Mouse (Mus musculus): ENCODE measurements around the gene Ttc28.

Ttc28 gene

GRCm38 (mm10) chr5:111269613-111270205 is 390.1 kb downstream of the Ttc28 start:
- no peak for DNase-seq (ENCODE audit: extremely low read depth, low read depth)

- no peak for DNase-seq (ENCODE audit: extremely low read depth, low read depth)
These were observed 390.8 kb downstream of the Ttc28 start for GRCm38 (mm10) chr5:111270246-111271002.

- no peak for DNase-seq (ENCODE audit: extremely low read depth, low read depth)
These were observed 394.0 kb downstream of the Ttc28 start for GRCm38 (mm10) chr5:111273589-111273988.

DNA sequence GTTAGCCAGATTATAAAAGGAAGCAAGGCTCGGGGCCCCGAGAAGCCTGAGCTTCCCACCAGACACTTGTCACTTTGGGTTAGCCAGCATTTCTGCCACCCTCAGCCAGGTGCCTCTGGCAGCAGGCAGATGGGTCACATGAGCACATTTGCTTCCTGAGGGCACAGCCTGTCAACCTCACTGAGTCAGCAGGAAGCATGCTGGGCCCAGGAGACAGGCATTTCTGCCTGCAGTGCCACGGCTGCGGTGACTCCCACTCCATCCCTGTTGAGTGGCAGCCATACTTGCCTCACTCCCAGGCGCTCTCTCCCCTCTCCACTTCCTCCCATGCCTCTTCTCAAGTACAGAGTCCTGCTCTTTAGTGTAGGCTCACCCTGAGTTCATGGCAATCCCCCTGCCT is 395.3 kb downstream of the Ttc28 start:
- DNase-seq (ENCODE audit: extremely low read depth, low read depth): no peak

DNA sequence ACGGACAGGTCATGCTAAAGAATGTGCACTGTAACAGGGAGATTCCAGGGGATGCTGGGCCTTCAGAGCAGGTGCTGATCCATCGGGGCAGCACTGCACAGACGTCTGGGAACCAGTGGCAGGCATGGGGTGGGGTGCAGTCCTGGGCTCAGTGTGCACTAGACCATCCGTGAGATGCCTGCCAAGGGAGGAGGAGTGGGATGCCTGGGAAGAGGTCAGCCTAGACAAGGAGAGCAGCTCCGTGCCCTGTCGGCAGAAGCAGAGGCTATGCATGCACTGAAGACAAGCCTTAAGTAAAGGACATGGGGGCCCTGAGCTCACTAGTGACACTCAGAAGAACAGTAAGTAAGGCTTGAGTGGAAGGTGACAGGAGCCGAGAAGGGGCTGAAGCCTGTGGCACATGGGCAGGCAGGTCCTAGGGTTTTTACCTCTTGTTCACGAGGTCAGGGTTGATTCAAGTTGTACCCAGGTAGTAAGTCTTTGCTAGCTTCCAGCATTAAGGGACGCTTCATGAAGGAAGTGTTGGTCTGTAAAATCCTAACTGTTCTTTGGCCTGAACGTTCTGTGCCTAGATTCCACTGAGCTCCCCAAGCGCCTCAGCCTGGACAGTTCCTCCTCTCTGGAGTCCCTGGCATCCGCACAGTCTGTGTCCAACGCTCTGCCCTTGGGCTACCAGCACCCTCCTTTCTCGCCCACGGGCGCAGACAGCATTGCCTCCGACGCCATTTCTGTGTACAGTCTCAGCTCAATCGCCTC is 405.0 kb downstream of the Ttc28 start:
- no peak for DNase-seq (ENCODE audit: extremely low read depth, low read depth)

DNA sequence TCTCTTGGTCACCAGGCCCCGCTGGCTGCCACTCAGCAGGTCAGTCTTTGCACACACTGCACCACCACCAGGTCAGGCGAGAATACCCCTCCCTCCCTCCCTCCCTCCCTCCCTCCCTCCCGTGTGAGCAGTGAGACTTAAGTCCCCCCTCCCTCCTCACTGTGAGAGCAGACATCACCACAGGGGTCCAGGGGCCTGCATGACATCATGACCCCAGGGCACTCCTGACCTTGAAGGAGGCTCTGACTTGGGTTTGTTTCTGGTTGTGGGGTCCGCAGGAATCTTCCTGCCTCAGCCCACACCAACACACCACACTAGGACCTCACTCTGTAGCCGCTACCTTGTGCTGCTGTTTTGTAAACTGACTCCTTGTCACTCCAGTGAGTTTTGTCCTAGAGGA is 408.0 kb downstream of the Ttc28 start:
- DNase-seq (ENCODE audit: extremely low read depth, low read depth): no peak

DNA sequence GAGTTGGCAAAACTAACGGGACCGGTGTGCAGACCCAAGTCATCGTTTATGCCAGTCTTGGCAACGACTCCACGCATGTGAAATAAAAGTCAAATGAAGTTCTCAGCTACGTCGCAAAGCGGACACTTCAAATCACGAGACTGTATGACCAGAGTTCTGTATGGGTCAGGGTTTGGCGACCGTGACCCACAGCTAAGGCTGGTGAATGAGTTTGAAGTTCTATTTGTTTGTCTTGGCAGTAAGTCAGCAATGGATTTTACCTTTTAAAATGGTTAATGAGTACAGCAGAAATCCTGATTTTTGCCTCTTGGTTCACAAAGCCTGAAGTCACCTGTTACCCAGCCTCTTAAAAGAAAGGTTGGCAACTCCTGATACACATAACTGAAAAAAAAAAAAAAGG is 408.9 kb downstream of the Ttc28 start:
- DNase-seq (ENCODE audit: extremely low read depth, low read depth): no peak

- no peak for DNase-seq (ENCODE audit: extremely low read depth, low read depth)
These were observed 410.5 kb downstream of the Ttc28 start for GRCm38 (mm10) chr5:111290071-111290470.

DNA sequence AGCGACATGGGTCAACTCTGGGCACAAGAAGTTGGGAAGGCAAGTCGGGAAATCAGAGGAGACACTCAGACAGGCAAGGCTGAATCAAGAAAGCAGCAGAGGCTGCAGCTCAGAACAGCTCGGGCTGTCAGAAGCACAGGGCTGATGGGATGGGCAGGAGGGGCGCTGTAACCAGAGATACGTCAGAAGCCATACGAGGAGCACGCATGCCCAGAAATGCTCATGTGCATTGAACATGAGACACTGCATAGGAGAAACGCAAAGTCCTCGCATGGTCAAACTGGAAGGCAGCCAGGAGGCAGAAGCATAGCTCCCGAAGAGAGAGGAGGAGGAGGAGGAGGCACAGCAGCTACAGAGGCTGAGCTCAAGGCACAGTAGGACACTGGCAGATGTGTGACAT is 412.0 kb downstream of the Ttc28 start:
- no peak for DNase-seq (ENCODE audit: extremely low read depth, low read depth)

DNA sequence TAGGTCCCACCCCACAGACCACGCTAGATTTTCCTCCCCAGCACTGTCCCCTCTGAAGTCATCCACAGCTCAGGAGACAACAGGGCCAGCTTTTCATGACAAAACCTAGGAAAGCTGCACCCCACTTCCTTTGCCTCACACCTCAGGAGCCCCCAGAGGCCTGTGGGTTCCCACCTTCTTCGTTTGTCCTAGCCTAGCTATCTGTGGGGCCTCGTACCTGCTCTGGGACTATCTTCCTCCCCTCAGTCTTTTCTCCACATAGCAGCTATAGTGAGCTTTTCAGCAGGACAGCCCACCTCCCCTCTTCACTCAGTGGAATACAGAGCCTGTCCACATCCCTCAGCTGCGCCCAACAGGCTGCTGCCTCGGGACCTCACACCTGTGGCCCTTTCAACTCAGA is 418.2 kb downstream of the Ttc28 start:
- no peak for DNase-seq (ENCODE audit: extremely low read depth, low read depth)

GRCm38 (mm10) chr5:111298706-111299105 is 419.1 kb downstream of the Ttc28 start:
- DNase-seq (ENCODE audit: extremely low read depth, low read depth): no peak

GRCm38 (mm10) chr5:111300776-111301175 is 421.2 kb downstream of the Ttc28 start:
- no peak for DNase-seq (ENCODE audit: extremely low read depth, low read depth)

GRCm38 (mm10) chr5:111301736-111302135 is 422.1 kb downstream of the Ttc28 start:
- DNase-seq (ENCODE audit: extremely low read depth, low read depth): peak; percentile 2

DNA sequence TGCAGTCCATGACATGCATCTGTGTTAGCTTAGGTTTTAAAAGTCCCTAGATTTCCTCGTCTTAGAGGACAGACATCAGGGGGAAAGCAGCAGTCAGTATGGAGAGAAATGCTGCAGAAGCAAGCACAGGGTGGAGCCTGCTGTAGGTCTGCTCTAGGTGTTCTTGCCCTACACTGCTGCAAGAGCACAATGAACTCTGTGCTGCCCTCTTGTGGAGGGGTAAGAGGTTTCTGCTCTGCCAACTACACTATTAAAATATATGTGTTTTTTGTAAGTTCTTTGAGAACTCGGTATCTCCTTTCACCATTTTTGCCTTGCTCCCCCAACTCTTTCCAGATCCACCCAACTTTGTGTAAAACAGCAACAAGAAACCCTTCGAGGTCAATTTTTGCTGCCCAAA is 425.1 kb downstream of the Ttc28 start:
- DNase-seq (ENCODE audit: extremely low read depth, low read depth): no peak

DNA sequence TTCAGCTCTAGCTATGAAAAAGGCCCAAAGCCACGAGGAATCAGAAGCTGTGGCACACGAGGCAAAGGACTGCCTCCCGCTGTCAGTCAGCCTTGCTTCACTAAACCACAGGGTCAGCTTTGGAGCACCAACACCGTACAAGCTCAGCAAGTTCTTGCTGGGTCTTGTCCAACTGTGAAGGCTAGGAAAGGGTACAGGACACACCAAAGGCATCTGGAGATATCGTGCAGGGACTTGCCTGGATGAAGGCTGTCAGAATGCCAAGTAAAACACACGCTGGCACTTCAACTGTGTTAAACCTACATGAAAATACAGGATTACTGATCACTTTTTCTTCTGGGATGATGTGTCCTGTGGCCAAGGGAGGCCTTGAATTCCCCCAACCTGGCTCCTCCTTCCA is 430.6 kb downstream of the Ttc28 start:
- no peak for DNase-seq (ENCODE audit: extremely low read depth, low read depth)

- no peak for DNase-seq (ENCODE audit: extremely low read depth, low read depth)
These were observed 434.2 kb downstream of the Ttc28 start for GRCm38 (mm10) chr5:111313833-111314232.

DNA sequence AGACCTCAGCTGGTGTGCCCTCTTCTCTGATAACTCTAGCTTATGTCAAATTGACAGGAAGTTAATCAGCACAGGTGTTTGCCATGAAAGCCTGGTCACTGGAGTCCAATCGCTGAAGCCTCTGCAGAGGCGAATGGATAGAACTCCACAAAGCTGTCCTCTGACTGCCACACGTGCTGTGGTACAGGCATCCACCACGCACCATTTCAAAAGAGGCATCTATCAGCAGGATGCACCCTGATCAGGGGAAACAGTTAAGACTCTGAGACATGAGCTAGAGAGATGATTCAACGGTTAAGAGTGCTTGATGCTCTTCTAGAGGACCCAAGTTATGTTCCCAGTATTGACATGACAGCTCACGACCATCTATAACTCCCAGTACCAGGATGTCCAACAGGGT is 435.5 kb downstream of the Ttc28 start:
- DNase-seq (ENCODE audit: extremely low read depth, low read depth): no peak

GRCm38 (mm10) chr5:111317526-111317925 is 437.9 kb downstream of the Ttc28 start:
- no peak for DNase-seq (ENCODE audit: extremely low read depth, low read depth)

- no peak for DNase-seq (ENCODE audit: extremely low read depth, low read depth)
These were observed 439.3 kb downstream of the Ttc28 start for GRCm38 (mm10) chr5:111318946-111319345.

DNA sequence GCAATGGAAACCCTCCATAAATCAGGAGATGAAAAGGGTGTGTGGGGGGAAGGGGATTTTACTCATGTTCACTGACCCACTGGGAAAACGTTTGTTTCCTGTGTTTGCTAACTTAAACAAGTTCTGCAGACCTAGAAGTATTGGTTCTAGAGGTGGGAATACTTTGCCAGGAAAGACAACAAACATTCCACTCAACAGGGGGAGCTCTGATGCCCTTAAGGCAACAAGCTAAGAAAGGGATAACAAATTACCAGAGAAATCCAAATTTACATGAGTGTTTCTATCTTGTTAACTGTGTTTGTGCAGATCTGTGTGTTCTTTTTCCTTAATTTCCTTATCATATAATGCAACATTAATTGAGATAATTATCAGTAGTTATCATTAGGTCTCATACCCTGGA is 446.2 kb downstream of the Ttc28 start:
- no peak for DNase-seq (ENCODE audit: extremely low read depth, low read depth)

DNA sequence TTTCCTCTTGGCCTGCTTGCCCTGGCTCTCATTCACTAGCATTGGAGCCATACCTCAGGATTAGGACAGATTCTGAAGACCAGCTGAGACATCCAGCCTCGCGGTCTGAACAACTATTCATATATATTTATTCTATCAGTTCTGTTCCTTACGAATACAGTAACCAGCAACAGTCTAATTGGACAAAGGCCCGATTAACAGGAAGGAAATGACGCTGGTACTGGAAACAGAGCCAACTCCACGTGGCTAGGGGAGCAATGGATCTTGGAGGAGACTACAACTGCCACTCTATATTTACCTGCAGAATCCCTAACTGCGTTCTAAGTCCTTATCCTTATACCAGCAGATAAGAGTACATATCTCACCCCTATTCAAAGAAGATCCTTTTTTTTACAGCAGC is 447.8 kb downstream of the Ttc28 start:
- no peak for DNase-seq (ENCODE audit: extremely low read depth, low read depth)

DNA sequence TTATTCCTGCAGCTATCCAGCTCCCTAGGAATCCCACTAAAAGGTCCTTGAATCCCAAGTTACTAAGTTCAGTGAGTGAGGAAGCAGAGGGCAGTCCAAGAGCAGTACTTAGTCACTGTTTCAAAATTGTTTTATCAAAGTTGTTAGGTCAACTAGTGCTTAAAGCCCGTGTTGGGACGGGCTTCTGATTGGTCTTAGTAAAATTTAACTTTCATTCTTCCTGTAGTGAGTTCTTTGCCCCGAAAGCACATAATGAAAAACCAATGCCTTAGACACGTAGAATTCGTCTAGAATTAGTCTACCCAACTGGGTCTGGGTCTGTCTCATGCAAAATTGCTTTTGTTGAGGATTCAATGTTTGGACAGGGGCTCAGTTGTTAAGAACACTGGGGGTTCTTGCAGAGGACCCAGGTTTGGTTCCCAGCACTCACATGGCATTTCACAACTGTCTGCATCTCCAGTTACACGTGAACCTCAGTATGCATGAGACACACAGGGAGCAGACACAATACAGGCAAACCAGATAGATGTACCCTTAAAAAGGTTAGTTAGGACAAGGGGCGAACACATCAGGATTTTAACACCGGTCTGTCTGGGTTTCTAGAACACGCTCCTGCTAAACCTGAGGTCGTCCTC is 450.3 kb downstream of the Ttc28 start:
- no peak for DNase-seq (ENCODE audit: extremely low read depth, low read depth)
